Mouse (Mus musculus) monocyte, adult 5-6 weeks (primary cell): Measurements from ENCODE around the gene Fabp3. TPM values are rescaled to one million over a fixed set of nuclear protein-coding genes. Genes with fewer than 3 reads are reported as not detected.
A peak's percentile ranks its signal among the peaks of the same experiment; 100 is the strongest.

ENCODE experiments used
- ATAC-seq: fragments of 153-309, 156-312 bp; replicated peaks from 2 replicates; pipeline ENCODE4 v1.8.0; 2017; ENCODE audit warnings: mild to moderate bottlenecking; ENCODE audit not compliant: low TSS enrichment, insufficient number of reproducible peaks, severe bottlenecking, poor library complexity, low FRiP score
- total RNA-seq: library from RNA; stranded (forward); fragments of 200-1000, 200-491, 200-594 nt; gene quantifications from 3 replicates; pipeline ENCODE4 v1.2.3, GENCODE M21; 2017

Gene Fabp3
- total RNA-seq: 1.0 TPM in 1 of 3 replicates, not detected in the others

DNA sequence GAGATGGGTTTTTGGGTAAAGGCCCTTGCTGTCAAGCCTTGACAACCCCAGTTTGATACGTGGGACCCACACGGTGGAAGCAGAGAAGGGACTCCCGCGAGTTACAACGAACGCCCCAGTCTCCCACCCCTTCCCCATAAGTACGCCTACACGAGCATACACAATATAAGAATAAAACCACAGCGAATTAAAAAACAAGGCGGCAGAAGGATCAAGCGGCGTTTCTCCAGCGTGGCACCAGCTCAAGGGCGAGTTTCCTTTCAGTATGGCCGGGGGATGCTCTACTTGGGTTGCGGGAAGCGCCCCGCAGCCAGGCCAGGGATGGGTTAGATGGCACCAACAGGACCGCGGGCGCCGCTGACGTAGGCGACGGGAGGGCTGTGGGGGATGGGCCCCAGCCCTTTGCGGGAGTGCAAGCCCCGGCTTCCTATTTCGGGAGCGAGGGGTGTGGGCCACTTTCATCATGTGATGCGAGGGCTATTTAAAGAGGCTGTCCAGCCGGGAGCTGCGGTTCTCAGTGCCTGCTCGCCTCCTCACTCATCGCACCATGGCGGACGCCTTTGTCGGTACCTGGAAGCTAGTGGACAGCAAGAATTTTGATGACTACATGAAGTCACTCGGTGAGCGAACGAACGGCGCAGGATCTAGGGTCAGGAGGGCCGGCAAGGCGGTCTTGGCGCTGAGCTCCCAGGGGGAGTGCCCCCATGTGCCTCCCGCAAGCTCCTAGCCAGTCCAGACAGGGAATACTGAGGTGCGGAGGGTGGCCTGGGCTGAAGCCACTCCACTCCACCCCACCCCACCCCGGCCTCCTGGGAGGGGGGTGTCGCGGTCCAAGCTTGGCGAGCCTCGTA is at the start of gene Fabp3, which contains the start of gene Gm10570:
TSS of gene Fabp3 (plus strand) at position 365 of the 851 bp plus-strand sequence.
TSS of gene Gm10570 (minus strand) at position 444 of the 851 bp plus-strand sequence.
- no peak for ATAC-seq

DNA sequence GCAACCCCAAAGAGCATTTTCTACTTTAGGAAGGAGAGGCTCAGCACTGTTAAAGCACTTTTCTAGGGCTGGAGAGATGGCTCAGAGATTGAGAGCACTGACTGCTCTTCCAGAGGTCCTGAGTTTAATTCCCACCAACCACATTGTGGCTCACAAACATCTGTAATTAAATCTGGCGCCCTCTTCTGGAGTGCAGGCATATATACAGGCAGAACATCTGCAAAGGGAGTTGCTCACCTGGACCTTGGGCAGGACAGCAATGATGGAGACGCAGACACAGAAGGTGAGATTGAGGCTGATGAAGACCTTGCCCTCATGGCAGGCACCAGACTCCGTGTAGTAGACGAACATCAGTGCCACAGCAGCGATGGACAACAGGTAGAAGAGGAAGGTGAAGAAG is 48.0 kb upstream of the Fabp3 start:
- no peak for ATAC-seq

DNA sequence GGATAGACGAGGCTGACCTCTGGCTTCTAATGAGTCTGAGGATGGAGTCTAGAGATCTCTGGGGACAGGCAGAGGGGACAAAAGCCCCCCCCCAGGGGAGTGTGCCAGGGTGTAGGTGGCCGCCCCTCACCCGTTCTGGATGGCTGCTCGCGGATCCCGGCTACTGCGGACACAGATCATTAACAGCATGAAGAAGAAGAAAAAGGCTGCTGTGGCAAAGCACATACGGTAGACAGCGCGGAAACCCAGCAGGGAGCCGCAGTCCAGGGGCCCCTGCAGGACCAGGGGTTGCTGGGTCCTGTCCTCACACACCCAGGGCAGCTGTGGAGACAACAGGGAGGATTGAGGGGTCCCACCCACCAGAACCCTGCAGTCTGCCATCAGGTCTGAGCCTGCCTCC is 44.3 kb upstream of the Fabp3 start:
- no peak for ATAC-seq

DNA sequence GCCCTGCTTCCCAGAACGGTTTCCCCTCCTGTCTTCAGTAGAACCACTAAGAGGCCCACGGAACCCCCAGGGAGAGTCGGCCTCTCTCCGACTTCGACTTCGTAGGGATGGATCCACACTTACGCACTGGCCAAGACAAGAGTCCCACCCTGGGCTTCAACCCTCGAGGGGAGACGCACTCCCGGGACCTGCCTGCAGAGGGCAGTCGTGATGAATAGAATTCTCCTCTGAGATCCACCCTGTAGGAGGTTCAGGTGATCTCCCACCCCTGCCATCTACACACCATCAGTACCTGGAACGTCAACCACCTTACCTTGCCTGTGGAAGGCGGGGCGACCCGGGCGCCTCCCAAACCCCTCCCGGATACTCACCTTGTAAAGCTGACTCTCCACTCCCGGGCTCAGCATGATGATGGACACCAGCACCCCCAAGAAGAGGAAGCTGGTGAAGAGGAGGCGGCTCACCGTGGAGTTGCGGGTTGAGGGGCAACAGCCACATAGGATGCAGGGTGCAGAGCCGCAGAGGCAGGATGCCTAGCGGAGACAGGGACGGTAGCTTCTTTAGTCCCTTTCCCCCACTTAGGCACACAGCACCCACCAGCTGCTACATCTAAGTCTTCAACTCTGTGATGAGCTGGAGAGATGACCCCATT is 43.6 kb upstream of the Fabp3 start:
- ATAC-seq: peak; percentile 59; the same call in 1 of the 2 replicates

DNA sequence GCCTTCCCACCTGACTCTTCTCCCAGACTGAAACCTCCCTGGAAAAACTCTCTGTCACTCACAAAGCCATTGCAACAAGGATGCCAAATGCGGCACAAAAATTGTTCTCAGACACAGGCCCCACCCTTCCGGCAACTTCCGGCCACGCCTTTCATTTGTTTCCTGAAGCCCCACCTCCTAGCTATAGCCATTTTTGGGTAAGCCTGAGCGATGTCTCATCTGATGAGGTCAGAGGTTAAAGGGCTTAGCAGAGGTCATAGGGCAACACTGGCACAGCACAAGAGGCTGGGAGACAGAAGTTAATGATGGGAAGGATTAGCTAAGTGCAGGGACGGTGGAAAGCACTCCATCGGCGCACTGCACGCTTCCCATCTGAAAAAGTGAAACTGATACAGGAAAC is 41.8 kb upstream of the Fabp3 start:
- 0 out of 2 replicates have a peak, but pooled peaks have one; percentile 58 for ATAC-seq

DNA sequence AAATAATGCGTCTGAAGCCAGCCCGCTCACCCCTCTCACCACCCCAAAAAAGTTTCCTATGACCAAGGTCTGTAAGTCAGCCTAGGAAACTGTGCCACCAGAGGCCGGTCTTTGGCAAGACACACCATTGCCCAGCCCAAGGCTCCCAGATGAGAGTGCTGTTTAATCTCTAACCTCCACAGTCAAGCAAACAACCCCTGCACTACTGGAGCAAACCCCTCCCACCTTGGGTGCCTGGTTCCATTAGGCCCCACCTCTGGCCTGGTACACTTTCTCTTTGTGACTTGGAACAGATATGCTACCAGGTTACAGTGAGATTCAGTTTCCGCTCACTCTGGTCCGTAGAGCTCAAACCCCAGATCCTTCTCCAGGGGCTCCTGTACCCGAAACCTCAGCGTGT is 41.3 kb upstream of the Fabp3 start:
- no peak for ATAC-seq

DNA sequence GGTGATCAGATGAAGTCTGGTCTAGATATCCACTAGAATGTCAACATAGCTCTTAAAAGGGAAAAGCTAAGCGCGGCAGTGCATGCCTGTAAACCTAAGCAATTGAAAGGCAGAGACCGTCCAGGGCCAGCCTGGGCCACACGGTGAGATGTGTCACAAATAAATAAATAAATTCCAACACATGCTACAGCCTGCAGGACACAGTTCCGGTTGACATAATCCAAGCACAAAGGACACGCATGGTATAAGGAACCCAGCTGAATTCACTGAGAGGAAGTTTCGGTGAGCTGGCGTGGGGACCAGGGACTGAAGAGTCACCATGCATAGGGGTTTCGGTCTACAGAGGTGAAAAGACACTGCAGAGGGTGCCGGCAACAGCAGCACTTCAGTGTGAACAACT is 39.7 kb upstream of the Fabp3 start:
- no peak for ATAC-seq

DNA sequence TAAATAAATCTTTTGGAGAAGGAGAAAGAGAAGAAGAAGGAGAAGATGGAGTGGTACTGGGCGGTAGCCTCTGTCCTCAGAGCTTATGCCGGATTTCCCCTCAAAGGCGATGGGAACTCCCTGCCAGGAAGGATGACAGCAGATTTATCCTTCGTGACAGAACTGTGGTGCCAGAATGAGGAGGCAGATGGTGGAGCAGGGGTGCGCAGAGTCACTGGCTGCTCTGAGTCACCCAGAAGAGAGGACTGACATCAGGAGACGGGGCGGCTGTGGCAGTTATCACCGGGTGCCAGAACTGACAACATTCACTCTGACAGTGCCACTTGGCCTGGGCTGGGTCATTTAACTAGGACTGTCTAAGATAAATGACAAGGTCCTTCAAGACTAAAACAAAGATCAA is 38.3 kb upstream of the Fabp3 start:
- ATAC-seq: no peak

DNA sequence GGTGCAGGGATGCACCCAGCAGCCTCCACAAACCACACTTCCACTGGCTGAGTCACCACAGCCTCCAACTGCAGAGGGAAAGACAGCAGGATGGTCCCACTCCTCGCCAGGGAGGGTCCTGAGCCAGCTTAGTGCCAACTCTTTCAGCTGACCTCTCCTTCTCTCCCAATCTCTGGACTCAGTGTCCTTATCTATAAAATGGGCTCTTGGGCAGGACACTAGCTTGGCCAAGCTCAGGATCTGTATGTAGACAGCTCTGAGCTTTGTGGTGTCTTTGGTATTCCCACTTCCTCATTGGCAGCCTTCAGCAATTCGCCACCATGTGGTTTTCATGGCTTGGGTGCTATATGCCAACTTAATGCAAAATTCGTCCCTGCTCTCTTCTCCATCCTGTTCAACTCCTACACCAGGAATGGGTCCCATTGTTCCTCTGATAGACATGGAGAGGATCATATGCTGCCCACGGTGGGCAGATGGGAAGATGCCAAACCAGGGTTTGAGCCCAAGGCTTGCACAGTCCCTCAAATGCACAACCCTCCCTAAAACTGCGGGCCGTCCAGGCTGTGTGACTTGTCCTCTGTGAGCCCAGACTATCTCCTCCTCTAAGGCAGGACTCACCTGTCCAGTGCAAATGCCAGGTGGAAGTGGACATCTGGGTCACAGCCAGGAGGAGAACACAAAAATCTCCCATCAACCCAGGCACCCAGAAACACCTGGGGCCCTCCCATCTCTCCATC is 37.6 kb upstream of the Fabp3 start:
- ATAC-seq: no peak

DNA sequence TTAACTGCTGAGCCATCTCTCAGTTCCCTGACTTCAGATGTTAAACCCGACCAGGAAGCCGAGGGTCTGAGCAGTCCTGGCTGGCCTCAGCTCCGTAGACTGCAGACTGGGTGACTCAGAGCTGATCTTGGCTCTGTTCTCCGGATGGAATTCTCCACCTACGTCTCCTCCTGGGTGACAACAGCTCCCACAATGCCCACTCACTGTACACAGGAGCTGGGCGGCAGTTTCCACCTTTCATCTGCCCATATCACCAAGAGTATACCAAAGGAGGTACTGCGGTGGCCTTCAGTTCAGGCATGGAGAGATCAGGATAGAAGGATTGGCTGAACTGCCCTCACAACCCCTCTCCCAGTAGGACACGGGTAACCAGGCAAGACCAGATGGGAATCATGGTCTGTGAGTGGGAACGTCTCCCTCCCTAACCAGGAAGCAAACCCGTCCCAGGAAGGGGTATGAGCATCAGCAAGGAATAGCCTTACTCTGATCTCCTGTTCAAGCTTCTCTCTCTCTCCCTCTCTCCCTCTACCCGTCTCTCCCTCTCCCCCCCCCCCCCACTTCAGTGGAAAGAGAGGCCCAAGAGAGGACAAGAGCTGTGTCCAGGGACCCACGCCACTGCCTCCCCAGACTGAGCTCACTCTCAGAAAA is 34.6 kb upstream of the Fabp3 start:
- ATAC-seq: no peak

DNA sequence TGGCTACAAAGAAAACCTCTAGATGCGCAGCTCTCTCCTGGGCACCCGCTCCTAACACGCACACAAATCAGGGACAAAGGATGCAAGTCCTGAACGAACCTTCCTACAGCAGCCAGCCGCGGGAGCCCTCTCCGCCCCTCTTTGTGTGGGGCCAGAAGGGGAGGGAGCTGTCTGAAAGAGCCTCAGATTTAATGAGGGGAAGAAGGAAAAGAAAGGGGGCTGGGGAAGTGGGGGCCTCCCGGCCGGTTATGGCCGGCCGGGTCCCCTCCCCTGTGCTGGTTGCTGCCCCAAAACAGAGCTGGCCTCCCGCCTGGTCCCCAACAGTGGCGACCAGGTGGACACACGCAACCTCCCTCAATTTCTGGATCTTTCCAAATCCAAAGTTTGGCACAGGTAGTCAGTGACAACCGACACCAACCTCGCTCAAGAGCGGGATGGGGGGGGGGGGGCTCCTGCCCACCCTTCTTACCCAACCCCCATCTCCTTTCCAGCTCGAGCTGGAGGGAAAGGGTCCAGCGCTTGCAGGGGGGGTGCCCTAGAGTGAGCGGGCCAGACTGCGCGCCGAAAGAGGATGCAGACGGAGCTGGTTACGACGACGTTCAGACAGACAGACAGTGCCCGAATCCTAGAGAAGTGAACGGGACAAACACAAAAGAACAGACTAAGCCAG is 33.9 kb upstream of the Fabp3 start:
- ATAC-seq: no peak

DNA sequence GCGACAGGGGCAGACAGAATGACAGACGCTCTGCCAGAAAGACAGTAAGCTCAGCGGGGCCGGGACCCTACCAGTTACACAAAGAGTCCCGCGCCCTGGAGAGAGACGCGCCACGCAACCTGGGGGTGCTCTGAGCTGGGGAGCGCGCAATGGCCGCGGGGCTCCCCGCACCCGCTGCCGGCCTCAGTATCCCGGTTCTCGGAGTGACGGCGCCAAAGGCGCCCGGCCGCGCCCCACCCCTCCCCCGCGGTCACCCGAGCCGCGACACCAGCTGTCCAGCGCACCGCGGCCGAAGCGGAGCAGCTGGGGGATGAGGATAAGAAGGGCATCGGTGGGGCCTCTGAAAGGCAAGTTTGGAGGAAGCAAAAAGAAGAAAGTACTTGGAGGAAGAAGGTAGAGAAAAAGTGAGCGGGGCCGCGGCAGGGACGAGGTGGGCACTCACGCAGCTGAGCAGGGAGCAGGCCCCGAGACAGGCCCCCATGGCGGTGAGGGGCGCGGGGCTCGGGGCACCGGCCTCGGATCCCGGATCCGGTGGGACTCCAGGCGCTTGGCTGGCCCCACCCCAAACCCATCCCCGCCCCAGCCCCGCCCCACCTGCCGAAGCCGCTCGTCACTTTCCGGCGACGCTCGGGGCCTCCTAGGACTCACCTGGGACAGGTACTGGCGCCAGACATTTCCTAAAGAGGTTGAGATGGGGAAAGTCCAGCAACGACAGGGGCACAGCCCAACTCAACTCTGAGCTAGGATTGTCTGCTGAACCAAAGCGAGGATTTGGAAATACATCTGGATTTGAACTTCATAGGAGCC is 33.2 kb upstream of the Fabp3 start:
- ATAC-seq: no peak

DNA sequence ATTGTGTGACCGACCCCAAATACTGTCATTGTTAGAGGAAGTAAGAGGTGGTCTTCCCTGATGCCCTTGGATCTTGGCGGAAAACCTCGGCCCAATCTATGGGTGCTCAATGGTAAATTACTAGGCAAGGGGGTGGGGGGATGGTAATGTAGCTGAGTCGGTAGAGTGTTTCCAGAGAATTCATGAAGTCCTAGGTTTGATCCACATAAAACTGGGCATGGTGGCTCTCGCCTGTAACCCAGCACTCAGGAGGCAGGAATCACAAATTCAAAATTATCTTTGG is 32.6 kb upstream of the Fabp3 start:
- no peak for ATAC-seq

DNA sequence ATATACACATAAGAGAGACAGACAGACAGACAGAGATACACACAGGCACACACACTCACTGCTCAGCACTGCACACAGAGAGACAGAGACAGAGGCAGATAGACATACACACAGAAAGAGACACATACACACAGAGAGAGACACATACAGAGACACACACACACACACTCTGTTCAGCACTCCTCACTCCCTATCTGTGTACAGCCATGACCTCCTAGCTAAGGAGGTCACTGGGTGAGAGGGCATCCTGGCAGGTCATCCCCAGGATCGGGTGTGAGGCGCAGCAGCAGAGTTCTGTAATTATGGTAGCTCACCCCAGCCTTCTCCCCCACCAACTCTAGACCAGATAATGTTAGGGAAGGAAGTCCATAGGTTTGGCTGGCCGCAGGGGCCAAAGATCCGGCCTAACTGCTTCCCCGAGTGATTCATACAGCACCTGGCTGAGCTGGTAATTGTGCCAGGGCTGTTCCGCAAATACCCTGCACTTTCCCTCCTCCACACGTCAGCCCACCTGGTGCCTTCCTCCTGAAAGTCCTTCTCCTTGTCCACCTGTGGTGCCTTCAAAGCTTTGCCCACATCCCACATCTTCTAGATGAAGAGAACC is 31.7 kb upstream of the Fabp3 start:
- no peak for ATAC-seq

DNA sequence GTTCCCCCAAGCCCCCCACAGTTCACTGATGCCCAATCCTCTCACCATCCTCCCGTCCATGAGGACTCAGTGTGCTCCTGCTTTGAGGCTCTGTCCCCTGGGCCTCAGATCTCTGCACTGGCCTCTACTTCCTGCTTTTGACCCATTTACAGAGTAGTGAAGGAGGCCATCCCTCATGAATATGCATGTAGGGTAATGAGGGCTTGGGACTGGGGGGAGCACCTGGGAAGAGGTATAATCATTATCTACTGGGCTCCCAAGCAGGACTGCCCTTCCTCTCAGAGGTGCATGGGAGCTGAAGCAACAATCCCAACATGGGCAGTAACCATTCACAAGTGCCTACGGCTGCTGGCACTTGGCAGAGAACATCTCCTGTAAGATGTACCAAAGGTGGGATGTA is 29.3 kb upstream of the Fabp3 start, which contains the start of gene Serinc2:
TSS of gene Serinc2 (minus strand) at position 101 of the 400 bp plus-strand sequence.
- no peak for ATAC-seq

DNA sequence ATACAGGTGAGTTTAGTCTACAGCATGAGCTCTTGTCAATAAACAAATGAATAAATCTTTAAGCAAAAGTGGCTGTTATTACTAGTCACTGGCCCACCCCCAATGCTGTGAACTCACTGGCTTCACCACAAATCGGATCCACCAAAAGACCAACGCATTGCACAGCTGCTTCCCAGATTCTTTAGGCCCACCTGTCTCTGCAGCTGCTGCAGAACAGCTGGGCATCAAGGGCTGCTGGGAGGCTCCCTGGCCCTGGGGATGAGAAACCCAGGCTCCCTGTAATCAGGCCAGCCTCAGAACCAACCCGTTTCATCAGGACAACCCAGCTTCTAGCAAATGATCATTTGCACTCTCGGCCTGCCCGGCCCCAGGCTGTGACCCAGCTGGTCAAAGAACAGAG is 25.5 kb upstream of the Fabp3 start:
- no peak for ATAC-seq

DNA sequence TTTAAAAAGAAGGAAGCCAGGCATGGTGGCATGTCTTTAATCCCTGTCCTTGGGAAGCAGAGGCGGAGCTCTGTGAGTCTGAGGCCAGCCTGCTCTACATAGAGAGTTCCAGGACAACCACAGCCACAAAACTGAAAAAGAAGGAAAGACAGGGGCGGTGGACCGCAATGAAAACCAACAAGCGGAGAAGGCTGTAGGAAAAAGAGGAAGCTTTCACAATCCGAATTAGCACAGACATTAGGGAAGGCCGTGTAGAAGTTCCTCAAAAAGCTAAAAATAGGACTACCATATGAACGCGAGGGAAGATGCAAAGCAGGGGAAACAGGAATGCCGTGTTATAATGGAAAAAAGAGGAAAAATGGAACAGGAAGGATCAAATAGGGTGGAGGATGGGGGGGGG is 24.6 kb upstream of the Fabp3 start:
- 0 out of 2 replicates have a peak, but pooled peaks have one; percentile 40 for ATAC-seq
